Mouse (Mus musculus): ENCODE results near the gene Afg1l. TPM values are rescaled to one million over a fixed set of nuclear protein-coding genes. Genes with fewer than 3 reads are reported as not detected.

The Afg1l gene
- polyA plus RNA-seq, 1 experiment: 9.4 TPM

DNA sequence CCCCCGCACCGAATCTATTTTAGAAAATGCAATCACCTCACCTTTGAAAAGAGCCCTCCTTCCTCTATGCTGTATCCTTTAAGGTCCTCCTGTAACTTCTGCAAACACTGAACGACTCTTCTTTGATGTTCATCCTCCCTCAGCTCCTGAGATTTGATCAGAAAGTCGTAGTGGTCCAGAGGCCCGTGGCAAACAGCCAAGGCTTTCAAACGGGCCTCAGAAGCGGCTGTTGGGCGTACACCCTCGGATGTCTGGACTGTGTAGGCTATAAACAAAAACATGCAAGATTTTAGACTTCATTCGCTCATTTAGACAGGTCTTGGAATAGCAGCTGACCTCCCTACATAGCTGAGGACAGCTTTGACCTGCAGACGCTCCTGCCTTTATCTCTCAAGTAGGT, 24.1 kb downstream of the Afg1l start:
- peaks cover 7% of the 10 kb centered on the region for H3K9me3 ChIP-seq
- H3K4me3 ChIP-seq (replicated peaks): no peak overlapping the region
- H3K27me3 ChIP-seq (replicated peaks): no peaks in the 10 kb centered on the region
- peaks cover 42% of the 10 kb centered on the region for H3K36me3 ChIP-seq (replicated peaks; ENCODE audit: low read length)
- TF ChIP-seq FLI1 (IDR thresholded peaks at IDR 0.05; ENCODE audit: low read length) (no peak), GATA1 (IDR thresholded peaks at IDR 0.05; ENCODE audit: borderline replicate concordance, low read length) (no peak)
- peaks cover 43% of the 10 kb centered on the region for H3K4me1 ChIP-seq

GRCm38 (mm10) chr10:42449672-42450071, 28.7 kb downstream of the Afg1l start:
- peaks cover 39% of the 10 kb centered on the region for H3K36me3 ChIP-seq (replicated peaks; ENCODE audit: low read length)
- H3K9me3 ChIP-seq: peaks cover 3% of the 10 kb centered on the region; the same call in 1 of the 2 replicates
- peaks cover 8% of the 10 kb centered on the region for H3K4me1 ChIP-seq
- no peaks in the 10 kb centered on the region for H3K27me3 ChIP-seq (replicated peaks)
- H3K4me3 ChIP-seq (replicated peaks): no peak overlapping the region
- no peak for TF ChIP-seq FLI1 (IDR thresholded peaks at IDR 0.05; ENCODE audit: low read length)
- no peak for TF ChIP-seq GATA1 (IDR thresholded peaks at IDR 0.05; ENCODE audit: borderline replicate concordance, low read length)

GRCm38 (mm10) chr10:42448371-42448770, 30.0 kb downstream of the Afg1l start:
- H3K36me3 ChIP-seq (replicated peaks; ENCODE audit: low read length): peaks cover 27% of the 10 kb centered on the region
- H3K4me3 ChIP-seq (replicated peaks): no peak overlapping the region
- TF ChIP-seq FLI1 (IDR thresholded peaks at IDR 0.05; ENCODE audit: low read length) (no peak), GATA1 (IDR thresholded peaks at IDR 0.05; ENCODE audit: borderline replicate concordance, low read length) (no peak)
- peaks cover 8% of the 10 kb centered on the region; the same call in 1 of the 2 replicates for H3K4me1 ChIP-seq
- H3K27me3 ChIP-seq (replicated peaks): no peaks in the 10 kb centered on the region
- H3K9me3 ChIP-seq: peaks cover 3% of the 10 kb centered on the region; the same call in 1 of the 2 replicates

DNA sequence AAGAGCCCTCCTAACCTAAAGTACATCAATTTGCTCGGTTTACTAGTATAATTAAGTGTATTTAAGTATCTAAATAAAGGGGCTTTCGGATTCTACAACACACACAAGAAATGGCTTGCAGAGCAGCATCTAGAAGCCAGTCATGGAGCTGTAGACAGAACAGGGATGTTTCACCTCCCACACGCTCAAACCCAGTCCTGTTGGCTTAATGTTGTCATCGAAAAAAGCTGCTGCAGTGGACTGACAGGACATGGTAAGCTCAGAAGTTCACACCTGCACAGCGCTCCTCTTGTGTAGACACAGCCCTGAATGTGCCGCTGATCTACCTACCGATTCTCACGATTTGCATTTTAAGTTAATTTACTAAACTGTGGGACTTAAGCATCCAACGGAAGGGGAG, 32.2 kb downstream of the Afg1l start:
- no peak overlapping the region for H3K4me3 ChIP-seq (replicated peaks)
- peaks cover 8% of the 10 kb centered on the region; the same call in 1 of the 2 replicates for H3K4me1 ChIP-seq
- no peaks in the 10 kb centered on the region for H3K27me3 ChIP-seq (replicated peaks)
- H3K9me3 ChIP-seq: no peaks in the 10 kb centered on the region
- TF ChIP-seq GATA1 (IDR thresholded peaks at IDR 0.05; ENCODE audit: borderline replicate concordance, low read length) (no peak), FLI1 (IDR thresholded peaks at IDR 0.05; ENCODE audit: low read length) (no peak)
- H3K36me3 ChIP-seq (replicated peaks; ENCODE audit: low read length): peaks cover 15% of the 10 kb centered on the region

GRCm38 (mm10) chr10:42436842-42437805, 41.2 kb downstream of the Afg1l start:
- TF ChIP-seq GATA1 (IDR thresholded peaks at IDR 0.05; ENCODE audit: borderline replicate concordance, low read length): no peak
- TF ChIP-seq FLI1 (IDR thresholded peaks at IDR 0.05; ENCODE audit: low read length): no peak
- Histone ChIP-seq H3K36me3 (replicated peaks; ENCODE audit: low read length) (peaks cover 48% of the 10 kb centered on the region), H3K4me3 (replicated peaks) (no peak overlapping the region), H3K4me1 (no peaks in the 10 kb centered on the region), H3K9me3 (peaks cover 17% of the 10 kb centered on the region), H3K27me3 (replicated peaks) (no peaks in the 10 kb centered on the region)

- Histone ChIP-seq H3K36me3 (replicated peaks; ENCODE audit: low read length) (peaks cover 17% of the 10 kb centered on the region), H3K27me3 (replicated peaks) (no peaks in the 10 kb centered on the region), H3K9me3 (no peaks in the 10 kb centered on the region), H3K4me1 (no peaks in the 10 kb centered on the region), H3K4me3 (replicated peaks) (no peak overlapping the region)
- TF ChIP-seq FLI1 (IDR thresholded peaks at IDR 0.05; ENCODE audit: low read length): no peak
- TF ChIP-seq GATA1 (IDR thresholded peaks at IDR 0.05; ENCODE audit: borderline replicate concordance, low read length): no peak
These were observed 60.7 kb downstream of the Afg1l start for GRCm38 (mm10) chr10:42417530-42418174.

DNA sequence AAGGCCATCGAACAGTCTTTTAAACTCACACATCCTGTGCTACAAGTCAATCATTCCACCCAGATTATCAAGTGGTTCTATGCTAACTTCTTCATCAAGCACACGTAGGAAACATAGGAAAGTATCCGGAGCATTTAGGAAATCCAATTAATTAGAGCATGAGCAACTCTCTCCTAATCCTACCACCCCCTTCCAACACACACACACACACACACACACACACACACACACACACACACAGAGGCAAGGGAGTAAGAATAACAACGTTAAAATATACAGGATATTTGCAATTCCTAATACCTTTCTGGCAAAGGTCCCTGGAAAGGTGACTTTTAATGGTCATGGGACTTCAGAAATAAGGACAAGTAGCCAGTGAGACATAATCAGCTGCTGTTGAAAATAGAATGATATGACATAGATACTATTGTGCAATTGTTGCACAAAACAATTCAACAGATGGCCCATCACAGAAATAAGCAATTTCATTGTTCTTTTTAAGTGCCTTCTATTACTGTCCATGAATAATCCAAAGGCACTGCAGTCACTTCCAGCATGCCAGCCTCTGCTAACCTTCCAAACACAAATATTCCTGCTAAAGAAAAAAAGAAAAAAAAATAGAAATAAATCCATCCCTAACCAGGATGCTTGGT, 62.4 kb downstream of the Afg1l start:
- H3K27me3 ChIP-seq (replicated peaks): no peaks in the 10 kb centered on the region
- H3K36me3 ChIP-seq (replicated peaks; ENCODE audit: low read length): peaks cover 24% of the 10 kb centered on the region
- TF ChIP-seq GATA1 (IDR thresholded peaks at IDR 0.05; ENCODE audit: borderline replicate concordance, low read length) (no peak), FLI1 (IDR thresholded peaks at IDR 0.05; ENCODE audit: low read length) (no peak)
- H3K4me1 ChIP-seq: no peaks in the 10 kb centered on the region
- no peaks in the 10 kb centered on the region for H3K9me3 ChIP-seq
- no peak overlapping the region for H3K4me3 ChIP-seq (replicated peaks)

DNA sequence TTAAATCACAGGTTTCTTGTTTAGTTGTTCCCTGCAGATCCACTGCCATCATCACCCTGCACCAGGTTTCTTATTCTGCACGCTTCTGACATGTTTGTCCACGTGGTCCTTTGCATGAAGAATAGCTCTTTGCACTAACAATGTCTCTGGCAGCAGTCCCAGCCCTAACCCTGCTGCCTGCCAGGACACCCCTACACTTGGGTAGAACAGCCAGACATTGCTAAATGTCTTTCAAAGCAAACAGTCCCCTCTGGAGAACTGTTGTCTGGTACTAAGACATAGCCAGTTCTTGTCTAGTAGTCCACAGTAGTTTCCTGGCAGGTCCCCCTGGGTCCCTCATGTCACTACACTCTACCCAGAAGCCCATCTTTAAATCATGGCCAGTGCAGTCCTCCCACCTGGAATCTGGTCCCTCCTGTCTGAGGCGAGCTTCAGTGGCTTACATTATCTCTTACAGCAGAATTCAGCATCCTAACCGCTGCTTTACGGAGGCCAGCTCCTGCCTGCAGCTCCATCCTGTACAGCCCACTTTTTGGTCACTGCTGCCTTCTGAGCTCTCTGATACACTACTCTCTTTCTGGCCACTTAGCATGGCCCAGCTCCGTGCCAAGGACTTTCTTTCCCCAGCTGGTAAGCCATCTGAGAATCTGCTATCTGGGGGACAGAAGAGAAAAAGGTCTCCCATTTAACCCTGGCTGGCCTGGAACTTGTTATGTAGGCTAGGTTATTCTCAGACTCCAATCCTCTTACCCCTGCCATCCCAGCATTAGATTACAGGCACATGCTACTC, 67.4 kb downstream of the Afg1l start:
- no peaks in the 10 kb centered on the region for H3K9me3 ChIP-seq
- TF ChIP-seq FLI1 (IDR thresholded peaks at IDR 0.05; ENCODE audit: low read length) (no peak), GATA1 (IDR thresholded peaks at IDR 0.05; ENCODE audit: borderline replicate concordance, low read length) (no peak)
- H3K4me1 ChIP-seq: no peaks in the 10 kb centered on the region
- no peaks in the 10 kb centered on the region for H3K27me3 ChIP-seq (replicated peaks)
- no peak overlapping the region for H3K4me3 ChIP-seq (replicated peaks)
- peaks cover 39% of the 10 kb centered on the region for H3K36me3 ChIP-seq (replicated peaks; ENCODE audit: low read length)

DNA sequence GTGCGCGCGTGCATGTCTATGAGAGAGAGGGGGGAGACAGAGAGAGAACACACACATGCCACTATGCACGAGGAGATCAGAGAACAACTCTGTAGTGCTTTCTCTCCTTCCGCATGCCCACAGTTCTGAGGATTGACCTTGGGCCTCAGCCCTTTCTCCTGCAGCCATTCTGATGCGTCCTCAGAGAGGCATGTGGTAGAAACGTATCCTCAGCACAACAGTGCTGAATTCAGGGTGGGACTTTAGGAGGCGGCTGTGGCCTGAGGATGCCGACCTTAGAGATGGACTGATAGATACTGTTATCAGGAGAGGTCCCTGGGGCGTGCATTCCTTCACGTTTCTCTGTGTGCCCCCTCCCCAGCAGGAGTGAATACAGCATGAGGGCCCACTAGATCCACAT, 87.9 kb downstream of the Afg1l start:
- peaks cover 24% of the 10 kb centered on the region for H3K36me3 ChIP-seq (replicated peaks; ENCODE audit: low read length)
- peaks cover 7% of the 10 kb centered on the region for H3K9me3 ChIP-seq
- H3K4me3 ChIP-seq (replicated peaks): no peak overlapping the region
- H3K4me1 ChIP-seq: no peaks in the 10 kb centered on the region
- no peaks in the 10 kb centered on the region for H3K27me3 ChIP-seq (replicated peaks)
- no peak for TF ChIP-seq GATA1 (IDR thresholded peaks at IDR 0.05; ENCODE audit: borderline replicate concordance, low read length)
- no peak for TF ChIP-seq FLI1 (IDR thresholded peaks at IDR 0.05; ENCODE audit: low read length)

Data from megakaryocyte, embryonic 14.5 days (primary cell).